Mouse (Mus musculus): ENCODE data around the gene Adap1. TPM values are rescaled to one million over a fixed set of nuclear protein-coding genes. Genes with fewer than 3 reads are reported as not detected.
A peak's percentile ranks its signal among the peaks of the same experiment; 100 is the strongest.

Gene Adap1
- total RNA-seq, 2 experiments from 2014 or later = 370 to 382 TPM

DNA sequence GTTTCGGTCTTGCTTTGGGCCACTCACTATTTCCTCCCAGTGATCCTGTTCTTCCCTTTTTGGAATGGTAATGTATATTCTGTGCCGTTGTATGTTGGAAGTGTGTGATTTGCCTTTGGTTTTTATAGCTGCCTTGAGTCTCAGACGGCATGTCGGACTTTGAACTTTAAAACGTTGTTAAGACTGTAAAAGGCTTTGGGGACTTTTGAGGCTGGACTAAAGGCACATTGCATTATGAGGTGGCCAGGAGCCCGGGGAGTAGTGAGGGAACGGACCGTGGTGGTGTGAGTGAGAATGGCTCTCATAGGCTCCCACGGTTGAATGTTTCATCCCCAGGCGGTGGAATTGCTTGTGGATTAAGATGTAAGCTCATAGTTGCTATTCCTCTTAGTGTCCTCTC, 28.3 kb downstream of the Adap1 start:
- DNase-seq (ENCODE audit: extremely low spot score in 1 of 2, low spot score in 2 of 2) = no peak
- intact Hi-C loops (cut with DNase I) = no loop called here

DNA sequence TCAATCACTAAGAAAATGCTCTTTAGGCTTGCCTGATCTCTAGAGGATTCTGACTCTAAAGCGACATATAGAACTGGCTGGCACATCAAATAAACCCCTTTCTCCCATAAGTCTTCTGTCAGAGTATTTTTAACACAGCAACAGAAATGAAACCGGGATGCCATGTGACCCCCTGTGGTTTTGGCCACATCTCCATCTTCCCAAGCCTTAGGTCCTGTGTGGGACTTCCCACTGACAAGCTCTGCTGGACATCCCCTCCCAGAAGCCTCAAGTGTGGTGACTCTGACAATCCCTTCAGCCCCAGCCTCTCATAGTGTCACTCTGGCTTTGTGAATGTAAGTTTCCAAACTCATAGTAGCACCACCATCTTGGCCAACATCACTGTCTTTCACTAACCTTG, 31.3 kb downstream of the Adap1 start:
- intact Hi-C loops (cut with DNase I) = no loop called here
- no peak for DNase-seq (ENCODE audit: extremely low spot score in 1 of 2, low spot score in 2 of 2)

DNA sequence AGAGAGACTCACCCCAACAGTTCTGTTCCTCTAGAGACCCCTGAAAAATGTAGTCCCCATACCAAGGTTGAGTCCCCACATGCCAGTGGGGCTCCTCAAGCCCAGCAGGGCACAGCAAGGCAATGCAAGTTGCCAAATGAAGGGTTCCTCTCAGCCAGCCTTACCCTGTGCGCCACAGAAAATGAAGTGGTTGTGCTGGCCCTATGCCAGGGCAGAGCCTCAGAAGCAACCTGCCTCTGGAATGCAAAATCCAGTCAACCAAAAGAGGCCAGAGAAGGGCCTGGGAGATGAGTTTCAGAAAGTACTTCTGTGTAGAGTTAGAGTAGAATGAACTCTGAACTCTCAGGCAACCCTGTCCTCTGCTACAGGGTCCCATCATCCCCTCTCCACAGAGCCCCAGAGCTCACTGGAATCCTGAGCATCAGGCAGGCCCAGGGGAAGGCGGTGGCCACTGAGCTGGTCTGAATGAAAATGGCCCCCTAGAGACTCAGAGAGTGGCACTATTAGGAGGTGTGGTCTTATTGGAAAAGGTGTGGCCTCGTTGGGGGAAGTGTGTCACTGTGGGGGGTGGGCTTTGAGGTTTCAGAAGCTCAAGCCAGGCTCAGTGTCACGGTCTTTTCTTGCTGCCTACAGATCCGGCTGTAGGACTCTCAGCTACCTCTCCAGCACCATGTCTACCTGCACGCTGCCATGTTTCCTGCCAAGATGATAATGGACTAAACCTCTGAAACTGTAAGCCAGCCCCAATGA, 33.4 kb downstream of the Adap1 start:
- DNase-seq (ENCODE audit: extremely low spot score in 1 of 2, low spot score in 2 of 2) = no peak
- intact Hi-C loops (cut with DNase I) = no loop called here

DNA sequence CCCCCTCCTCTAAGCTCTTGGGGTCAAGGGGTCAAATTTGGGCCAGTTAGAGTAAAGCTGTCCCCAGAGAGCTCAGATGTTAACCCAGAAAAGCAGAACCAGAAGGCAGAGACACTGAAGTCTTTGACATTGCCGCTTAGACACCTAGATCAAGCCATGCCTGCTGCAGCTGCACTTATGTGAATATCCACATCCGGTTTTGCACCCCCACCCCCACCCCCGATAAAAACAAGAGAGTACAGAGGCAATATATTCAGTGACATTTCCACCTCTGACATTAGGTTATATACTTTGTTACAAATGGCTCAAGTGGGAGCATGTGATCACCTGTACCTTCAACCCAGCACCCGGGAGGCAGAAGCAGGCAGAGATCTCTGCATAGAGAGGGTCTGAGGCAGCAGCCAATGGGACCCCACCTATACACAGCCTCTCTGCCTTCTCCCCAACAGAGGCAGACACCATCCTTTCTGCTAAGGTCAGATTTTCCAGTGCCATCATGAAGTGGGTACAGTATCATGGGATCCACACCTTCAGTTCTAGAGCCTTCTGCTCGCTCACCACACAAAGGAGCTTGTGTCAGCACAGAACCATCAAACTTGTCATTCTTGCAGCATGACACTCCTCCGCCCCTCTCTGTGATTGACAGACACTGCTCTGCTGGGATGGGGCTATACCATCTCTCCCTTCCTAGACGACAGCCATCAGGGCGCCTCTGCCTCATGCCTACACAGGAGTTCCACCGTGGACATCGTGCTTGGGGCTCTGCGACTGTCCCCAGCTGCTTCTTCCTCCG, 34.8 kb downstream of the Adap1 start:
- DNase-seq (ENCODE audit: extremely low spot score in 1 of 2, low spot score in 2 of 2) = no peak
- intact Hi-C loops (cut with DNase I) = no loop called here

DNA sequence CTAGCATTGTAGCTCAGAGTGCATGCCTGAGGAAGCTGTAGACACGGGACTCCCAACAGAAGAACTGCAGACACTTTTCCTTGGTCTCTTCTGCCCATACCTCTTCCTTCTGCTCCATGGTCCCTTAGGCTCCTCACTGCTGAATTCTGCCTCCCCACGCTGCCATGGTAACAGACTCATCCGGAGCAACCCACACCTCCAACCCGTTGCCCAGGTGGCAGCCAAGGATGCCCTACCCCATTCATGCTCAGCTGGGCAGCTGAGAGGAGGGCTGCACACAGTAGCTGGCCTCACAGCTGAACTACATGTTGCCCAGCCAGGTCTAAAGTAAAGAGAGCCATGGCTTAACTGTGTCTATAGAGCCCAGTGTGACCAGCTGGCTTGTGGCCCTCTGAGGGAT, 36.8 kb downstream of the Adap1 start:
- intact Hi-C loops (cut with DNase I) = no loop called here
- DNase-seq (ENCODE audit: extremely low spot score in 1 of 2, low spot score in 2 of 2) = no peak

DNA sequence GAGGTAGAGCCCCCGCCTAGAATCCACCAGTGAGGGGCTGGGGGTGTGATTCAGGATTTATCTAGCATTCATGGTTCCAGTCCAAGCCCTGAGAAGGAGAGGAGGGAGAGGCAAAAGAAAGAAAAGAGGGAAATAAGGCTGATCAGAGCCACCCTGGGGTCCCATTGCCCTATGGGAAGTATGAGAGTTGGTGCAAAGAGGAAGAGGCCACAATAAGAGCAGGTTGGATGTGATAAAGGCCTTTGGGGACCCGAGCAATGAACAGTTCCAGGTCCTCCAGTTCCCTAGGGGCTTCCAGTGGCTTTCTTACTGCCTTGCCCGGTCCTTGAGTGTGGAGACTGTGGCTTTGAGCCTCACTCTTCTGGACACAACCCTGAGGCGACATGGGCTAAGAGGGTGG, 37.6 kb downstream of the Adap1 start:
- DNase-seq (ENCODE audit: extremely low spot score in 1 of 2, low spot score in 2 of 2) = no peak
- intact Hi-C loops (cut with DNase I) = no loop called here

DNA sequence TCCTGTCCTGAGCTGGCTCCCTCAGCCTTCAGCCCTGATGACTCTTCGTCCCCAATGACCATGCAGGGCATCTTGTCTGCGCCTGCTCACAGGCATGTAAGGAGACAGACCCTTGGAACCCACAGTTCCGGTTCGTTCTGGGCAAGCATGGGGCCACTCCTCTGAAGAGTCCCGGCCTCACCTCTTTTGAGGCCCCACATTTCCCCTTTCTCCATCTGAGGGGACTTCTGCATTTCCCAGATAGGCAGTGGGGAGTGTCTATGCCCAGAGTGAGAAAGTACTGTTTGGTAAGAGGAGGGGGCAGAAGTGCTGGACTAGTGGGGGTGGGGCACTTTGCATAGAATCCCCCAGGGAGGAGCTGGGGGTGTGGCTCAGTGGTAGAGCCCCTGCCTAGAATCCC, 38.3 kb downstream of the Adap1 start:
- DNase-seq (ENCODE audit: extremely low spot score in 1 of 2, low spot score in 2 of 2) = no peak
- intact Hi-C loops (cut with DNase I) = no loop called here

DNA sequence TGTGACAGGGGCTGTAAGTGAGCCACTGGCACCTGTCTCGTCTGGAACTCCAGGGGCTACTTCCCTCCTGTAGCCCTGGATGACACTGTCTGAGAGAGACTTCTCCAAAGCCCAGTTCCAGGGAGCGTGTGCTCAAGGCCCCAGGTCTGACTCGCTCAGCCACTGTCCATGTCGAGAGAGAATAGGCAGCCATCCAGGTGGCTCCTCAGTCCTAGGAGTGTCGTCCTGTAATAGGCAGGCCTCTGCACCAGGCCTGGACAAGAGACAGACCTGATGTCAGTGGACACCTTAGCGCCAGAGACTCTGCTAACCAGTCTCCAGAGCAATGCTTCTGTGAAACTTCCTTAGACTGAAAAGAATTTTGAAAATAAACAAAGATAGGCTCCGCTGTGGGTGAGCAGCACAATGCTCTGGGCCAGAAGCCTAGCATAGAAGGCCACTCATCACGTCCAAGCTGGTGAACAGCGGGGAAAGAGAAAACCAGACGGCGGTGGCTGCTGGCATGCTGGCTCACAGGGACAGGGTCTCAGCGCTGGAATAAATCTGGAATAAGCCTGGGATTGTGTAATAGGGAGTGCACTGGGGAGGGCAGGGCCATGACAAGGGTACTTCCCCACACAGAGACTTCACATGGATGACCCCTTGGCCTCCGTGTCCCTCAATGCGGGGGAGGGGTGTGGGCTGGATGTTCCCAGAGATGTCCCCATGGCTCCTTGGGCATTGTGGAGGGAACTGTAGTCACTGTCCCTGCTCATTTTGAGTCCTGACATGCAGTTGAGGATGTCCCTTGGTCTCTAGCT, 39.1 kb downstream of the Adap1 start:
- DNase-seq (ENCODE audit: extremely low spot score in 1 of 2, low spot score in 2 of 2) = no peak
- intact Hi-C loops (cut with DNase I) = no loop called here

DNA sequence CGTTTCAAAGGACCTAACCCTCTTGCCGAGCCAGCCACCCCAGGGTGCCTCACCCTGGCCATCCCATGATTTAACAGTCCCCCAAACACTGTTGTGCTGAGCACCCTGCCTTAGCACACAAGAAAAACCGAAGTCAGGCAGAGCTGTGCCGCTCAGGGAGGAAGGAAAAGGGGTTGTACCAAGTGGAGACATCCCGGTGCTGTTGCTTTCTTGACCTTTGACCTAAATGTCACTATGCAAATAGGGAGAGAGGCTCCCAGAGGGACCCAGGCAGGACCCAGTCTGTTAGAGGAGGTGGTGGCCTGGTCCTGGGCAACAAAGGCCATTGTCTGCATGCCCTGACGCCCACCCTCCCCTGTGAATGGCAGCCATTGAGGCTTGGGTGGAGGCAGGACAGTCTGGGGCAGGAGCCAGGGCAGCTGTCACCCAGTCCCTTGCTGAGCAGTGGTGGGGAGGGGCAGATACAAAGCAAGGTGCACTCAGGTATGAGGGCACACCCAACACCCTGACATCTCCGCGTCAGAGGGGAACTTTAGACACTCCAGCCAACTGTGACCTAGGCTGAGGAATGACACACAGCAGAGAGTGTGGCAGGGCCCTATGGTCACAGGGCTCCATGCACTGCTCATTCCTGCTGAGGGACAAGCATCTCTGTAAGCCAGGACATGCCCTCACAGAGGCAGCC, 39.9 kb downstream of the Adap1 start:
- intact Hi-C loops (cut with DNase I) = no loop called here
- DNase-seq (ENCODE audit: extremely low spot score in 1 of 2, low spot score in 2 of 2) = no peak

DNA sequence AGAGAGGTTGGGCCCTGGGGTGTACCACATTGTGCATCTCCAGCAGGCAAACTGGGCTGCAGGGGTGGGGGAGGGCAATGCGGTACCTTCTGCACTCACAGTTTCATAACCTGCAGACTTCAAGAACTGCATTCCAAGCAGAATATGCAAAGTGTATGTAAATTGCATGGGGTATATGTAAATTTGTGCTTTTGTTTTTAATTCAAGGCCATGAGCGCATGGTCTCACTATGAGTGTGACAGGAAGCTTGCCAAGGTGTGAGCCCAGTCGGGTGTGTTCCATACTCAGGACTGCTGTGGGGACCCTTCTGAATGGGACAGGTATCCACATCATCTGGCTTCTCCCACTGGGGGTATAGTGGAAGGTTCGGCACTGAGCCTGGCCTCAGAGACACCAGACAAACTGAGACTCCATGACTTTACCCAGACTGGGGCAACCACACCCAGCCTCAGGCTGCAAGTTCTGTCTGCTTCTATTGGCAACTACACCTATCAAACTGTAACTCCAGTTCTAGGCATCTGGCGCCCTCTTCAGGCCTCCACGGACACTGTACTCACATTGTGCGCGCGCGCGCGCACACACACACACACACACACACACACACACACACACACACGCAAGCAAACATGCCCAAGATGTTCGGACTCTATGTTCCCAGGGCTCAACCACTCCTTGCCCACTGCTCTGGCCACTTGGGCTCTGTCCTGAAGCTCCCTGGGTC, 41.8 kb downstream of the Adap1 start:
- intact Hi-C loops (cut with DNase I) = loop anchor here (2.0 kb wide), 1 partner anchor 41 kb away; the partner anchor contains the start of gene Adap1
- DNase-seq (ENCODE audit: extremely low spot score in 1 of 2, low spot score in 2 of 2) = no peak

DNA sequence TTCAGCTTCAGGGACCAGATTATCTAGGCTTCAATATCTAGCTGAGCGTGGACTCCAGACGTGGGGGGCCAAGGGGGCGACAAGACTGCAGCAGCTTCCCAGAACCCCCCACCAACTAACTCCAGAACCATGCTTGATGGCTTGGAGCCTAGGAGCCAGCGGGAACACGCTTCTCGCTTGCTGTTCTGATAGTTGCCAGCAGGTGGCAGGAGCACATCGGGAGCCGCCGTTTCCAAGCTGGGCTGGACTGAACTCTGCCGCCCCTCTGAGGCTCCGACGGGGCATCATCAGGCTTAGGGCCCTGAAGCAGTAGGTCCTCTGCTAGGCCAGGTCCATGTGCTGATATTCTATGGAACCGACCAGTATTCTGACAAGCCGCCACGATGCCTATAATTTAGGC, 43.2 kb downstream of the Adap1 start:
- intact Hi-C loops (cut with DNase I) = loop anchor here (2.0 kb wide), 1 partner anchor 43 kb away; the partner anchor contains the start of gene Adap1
- DNase-seq (ENCODE audit: extremely low spot score in 1 of 2, low spot score in 2 of 2) = peak; percentile 75 to 89

DNA sequence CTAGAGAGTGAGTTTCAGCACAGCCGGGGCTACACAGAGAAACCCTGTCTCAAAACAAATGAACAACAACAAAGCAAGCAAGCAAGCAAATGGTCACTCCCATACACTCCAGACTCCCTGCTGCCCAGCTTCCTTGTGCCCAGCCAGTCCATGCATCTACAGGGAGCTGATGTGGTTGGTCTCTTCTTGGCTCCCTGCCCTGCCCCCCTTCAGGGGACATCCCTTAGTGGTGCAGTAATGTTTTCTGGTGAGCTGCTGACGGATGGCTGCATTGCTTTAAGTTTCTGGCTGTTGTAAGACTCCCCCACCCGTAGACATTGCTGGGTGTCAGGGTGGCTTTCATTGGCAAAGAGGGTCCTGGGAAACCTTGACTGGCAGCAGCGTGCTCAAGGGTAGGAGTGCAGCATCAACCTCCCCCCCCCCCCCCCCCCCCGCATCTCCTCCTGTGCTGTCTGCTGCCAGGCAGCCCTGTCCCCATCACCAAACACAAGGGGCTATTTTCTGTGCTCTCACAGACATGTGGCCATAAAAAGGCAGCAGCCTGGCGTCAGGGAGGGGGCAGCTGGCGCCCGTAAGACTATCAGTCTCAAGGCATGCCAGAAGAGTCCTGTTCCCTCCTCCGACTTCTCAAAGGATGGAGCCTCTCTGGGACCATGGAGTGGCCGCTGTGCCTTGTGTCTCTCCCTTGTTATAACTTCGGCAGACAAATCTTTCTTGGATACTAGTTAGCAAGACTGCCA, 43.9 kb downstream of the Adap1 start:
- intact Hi-C loops (cut with DNase I) = loop anchor here (2.0 kb wide), 1 partner anchor 43 kb away; the partner anchor contains the start of gene Adap1
- DNase-seq (ENCODE audit: extremely low spot score in 1 of 2, low spot score in 2 of 2) = no peak

DNA sequence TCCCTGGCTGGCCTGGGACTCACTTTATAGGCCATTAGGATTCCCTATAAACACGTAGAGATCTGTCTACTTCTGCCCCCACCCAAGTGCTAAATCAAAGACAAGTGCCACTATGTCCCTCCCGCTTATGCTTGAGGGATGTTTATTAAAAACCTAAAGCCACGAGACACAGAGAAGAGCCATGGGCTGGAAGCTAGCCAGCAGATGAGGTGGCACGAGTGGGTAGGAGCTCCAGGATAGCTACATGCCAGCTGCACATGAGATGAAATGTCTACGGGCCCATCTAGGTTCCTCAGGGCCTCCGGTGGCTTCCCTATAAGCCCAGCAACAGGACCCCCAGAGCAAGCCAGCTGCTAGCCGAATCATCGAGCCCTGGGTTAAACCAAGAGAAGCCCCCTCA, 48.1 kb downstream of the Adap1 start:
- intact Hi-C loops (cut with DNase I) = no loop called here

DNA sequence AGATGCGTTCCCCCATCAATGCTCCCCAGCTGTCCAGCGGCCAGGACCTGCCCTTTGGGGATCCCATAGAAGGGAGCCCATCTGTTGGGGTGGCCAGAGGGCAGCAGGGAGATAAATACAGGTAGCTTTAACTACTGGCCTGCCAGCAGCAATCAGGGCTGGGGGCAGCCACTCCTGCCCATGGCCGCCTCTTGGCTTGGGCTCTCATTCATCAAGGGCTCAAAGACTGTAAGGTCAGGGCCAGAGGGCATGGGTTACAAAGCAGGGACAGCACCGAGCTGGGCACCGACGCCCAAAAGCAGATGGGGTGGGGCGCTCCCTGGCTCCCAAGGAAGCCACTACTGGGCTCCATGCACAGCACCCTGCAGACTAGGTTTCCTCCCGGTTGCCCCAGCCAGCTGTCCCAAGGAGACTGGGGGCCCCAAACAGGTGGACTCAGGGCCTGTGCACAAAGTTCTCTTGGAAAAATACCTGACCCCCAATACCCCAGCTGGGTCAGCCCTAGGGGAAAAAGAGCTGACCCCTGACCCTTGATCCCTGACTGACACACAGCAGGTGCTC, 53.3 kb downstream of the Adap1 start:
- DNase-seq (ENCODE audit: extremely low spot score in 1 of 2, low spot score in 2 of 2) = no peak
- intact Hi-C loops (cut with DNase I) = no loop called here

More for the DNA sequence above, 48.1 kb downstream of the Adap1 start:
- peak in 1 of 2 experiments; percentile 68 for DNase-seq (ENCODE audit: extremely low spot score in 1 of 2, low spot score in 2 of 2)

DNA sequence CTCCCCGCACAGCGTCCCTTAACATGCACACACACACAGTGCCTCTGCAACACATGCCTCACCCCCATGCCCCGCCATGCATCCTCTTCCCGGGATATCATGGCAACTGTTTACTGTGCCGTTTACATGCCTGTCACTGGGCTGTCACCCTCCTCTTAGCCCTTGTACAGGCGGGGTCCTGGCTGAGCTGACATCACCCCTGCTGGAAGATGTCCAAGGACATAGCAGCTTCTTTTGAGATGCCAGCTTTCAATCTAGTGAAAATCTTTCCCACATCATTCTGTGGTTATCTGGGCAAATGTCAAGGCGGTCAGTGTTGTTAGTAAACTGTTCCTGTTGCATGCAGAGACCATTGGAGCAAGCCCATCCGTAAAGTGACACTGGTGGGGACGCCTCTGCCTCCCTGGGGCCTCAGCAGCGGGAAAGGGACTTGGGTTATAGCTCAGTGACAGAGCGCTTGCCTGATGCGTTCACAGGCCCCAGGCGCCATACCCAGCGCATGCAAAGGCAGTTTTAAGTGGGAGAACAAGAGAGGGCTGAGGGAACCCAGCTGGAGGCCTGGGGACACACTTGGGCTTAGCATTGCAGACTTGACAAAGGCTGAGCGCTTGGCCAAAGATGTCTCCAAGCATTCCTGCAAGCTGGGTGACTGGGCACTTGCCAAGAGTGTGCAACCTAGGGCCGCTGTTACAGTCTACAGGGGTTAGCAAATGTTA, 54.5 kb downstream of the Adap1 start:
- intact Hi-C loops (cut with DNase I) = no loop called here
- DNase-seq (ENCODE audit: extremely low spot score in 1 of 2, low spot score in 2 of 2) = no peak

DNA sequence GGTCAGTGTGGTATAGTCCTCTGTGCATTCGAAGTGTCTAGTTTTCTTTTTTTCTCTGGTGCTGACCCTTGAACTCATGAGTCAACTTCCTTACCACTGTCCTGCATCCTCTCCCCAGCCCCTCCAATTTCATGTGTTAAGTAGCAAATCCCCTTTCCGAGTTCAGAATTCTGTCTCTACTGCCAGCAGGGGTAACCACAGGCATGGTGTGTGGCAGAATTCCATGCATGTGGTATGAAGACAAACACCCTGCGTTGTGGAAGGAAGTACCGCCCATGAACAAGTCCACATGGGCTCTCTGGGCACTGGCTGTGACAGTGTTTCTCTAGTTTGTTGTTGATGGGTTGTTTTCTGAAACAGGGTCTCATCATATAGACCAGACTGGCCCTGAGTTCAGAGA, 57.8 kb downstream of the Adap1 start:
- no peak for DNase-seq (ENCODE audit: extremely low spot score in 1 of 2, low spot score in 2 of 2)
- intact Hi-C loops (cut with DNase I) = no loop called here

DNA sequence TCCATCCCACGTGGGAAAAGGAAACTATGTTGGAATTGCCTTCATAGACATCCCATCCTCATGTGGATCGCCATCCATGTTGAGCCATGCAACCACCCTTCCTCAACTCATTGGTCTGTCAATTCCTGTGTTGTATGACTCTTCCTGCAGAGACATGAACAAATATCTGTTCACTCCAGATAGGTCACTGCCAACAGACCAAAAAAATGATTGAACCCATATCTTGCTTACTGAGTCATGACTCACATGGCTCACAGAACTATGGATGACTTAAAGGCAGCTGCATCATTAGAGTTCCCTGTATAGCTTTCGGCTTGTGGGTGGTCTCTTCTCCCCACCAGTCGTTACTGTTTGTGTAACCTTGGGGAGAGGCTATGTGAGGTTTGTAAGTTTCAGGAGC, 64.0 kb downstream of the Adap1 start:
- intact Hi-C loops (cut with DNase I) = no loop called here
- no peak for DNase-seq (ENCODE audit: extremely low spot score in 1 of 2, low spot score in 2 of 2)
